Mouse (Mus musculus): ENCODE results near the gene Fgd6.

DNA sequence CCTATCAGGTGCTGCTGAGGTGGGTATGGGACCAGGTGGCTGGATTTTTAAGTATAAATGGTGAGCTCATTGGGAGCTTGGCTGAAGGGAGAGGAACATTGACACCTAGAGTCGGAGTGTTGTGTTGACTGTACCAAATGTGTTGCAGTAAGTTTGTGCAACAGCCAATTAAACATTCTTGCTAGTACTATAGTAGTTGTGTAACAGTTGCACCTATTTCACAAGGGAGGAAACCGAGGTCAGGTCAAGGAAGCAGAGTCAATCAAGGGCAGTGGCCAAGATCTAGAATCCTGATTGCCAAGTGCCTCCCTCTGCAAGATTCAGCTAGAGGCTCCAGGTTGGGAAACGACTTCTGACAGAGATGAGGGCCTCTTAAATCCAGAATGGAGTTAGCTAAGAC lies 62.3 kb downstream of the Fgd6 start:
- TF ChIP-seq CTCF (IDR thresholded peaks at IDR 0.05; ENCODE audit: low read depth, low read length) (no peak), TAL1 (conservative IDR thresholded peaks at IDR 0.05; ENCODE audit: low read depth, low read length) (no peak)

All from G1E (cell line).